Mouse (Mus musculus) olfactory bulb, adult 2 months (tissue): ENCODE measurements around the gene Ccr7. TPM values are rescaled to one million over a fixed set of nuclear protein-coding genes. Genes with fewer than 3 reads are reported as not detected.
A peak's percentile ranks its signal among the peaks of the same experiment; 100 is the strongest.

Source experiments
- H3K27ac ChIP-seq: fragments of 200-500 bp; 2 replicates; pipeline ENCODE4 v1.5.1; 2012; ENCODE audit warnings: low read depth, low read length; ENCODE audit not compliant: insufficient read depth
- H3K4me1 ChIP-seq: fragments of 200-500 bp; 2 replicates; pipeline ENCODE4 v1.6.1; 2012; ENCODE audit warnings: low read length; ENCODE audit not compliant: control insufficient read depth, insufficient read depth
- H3K4me3 ChIP-seq: fragments of 200-500 bp; 2 replicates; pipeline ENCODE4 v1.5.1; 2012; ENCODE audit warnings: mild to moderate bottlenecking, low read depth, low read length, moderate library complexity; ENCODE audit not compliant: insufficient read depth
- CTCF ChIP-seq: fragments of 200-500 bp; IDR thresholded peaks from 2 replicates; pipeline ENCODE4 v1.5.1; 2012; ENCODE audit warnings: low read depth, mild to moderate bottlenecking, low read length, moderate library complexity; ENCODE audit not compliant: insufficient read depth
- POLR2A ChIP-seq: fragments of 200-500 bp; IDR thresholded peaks from 2 replicates; pipeline ENCODE4 v1.6.1; 2012; ENCODE audit warnings: mild to moderate bottlenecking, low read depth, low read length, moderate library complexity; ENCODE audit not compliant: insufficient read depth
- WGBS: fragments of 180-500 bp; shearing (Covaris S2); methylation state at CpG from one replicate; pipeline ENCODE4 v1.1.7; 2018; 5-methylcytosine and 5-hydroxymethylcytosine counted together
- polyA plus RNA-seq: library from polyadenylated mRNA; stranded (reverse); fragments of >200 nt; gene quantifications from 2 replicates; pipeline ENCODE4 v1.2.4, GENCODE M21; 2012; ENCODE audit warnings: low replicate concordance; ENCODE audit not compliant: missing spikeins, insufficient read depth, insufficient read length

The Ccr7 gene
- polyA plus RNA-seq, 1 experiment: not detected

DNA sequence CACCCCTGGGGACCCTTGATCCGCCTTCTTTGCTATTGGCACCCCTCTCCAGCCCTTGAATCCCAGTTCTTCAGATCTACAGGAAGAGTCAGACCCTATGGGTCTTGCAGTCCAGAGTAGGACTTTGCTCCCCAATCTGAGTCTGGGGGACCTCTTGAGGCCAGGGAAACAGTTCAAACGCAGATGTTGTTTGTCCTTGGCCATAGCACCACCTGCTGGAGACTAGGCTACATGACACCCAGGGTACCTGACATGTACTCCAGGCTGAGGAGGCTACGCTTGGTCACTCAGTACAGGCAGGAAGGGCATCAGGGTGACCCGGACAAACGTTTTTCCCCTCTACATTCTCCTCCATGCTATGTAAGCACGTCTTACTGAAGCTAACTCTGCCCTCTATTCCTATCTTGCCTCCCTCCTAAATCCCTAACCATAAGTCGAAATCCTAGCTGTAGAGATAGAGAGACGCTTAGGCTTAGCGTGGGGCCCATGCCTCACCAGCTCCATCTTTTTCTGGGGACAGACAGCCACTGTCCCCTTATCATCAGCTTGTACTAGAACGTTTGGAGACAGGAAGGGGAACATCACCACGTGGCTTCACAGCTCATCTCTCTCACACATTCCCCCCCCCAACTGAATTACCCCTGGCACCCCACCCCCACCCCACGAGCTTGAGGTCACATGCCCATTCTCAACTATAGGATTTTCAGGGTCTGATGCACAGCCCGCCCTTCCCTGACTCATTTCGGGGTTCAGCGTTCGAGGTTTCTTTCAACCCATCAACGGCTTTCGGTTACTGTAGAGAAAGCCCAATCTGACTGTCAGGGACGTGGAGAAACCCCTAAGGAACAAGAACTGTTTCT is 4.7 kb downstream of the Ccr7 start:
- Histone ChIP-seq H3K4me3 (no peak overlapping the region), H3K4me1 (peaks cover 23% of the 10 kb centered on the region), H3K27ac (no peak overlapping the region)
- WGBS: 54% methylated on average over 19 of the region's 19 CpGs
- TF ChIP-seq CTCF (peak; percentile 59), POLR2A (no peak)

DNA sequence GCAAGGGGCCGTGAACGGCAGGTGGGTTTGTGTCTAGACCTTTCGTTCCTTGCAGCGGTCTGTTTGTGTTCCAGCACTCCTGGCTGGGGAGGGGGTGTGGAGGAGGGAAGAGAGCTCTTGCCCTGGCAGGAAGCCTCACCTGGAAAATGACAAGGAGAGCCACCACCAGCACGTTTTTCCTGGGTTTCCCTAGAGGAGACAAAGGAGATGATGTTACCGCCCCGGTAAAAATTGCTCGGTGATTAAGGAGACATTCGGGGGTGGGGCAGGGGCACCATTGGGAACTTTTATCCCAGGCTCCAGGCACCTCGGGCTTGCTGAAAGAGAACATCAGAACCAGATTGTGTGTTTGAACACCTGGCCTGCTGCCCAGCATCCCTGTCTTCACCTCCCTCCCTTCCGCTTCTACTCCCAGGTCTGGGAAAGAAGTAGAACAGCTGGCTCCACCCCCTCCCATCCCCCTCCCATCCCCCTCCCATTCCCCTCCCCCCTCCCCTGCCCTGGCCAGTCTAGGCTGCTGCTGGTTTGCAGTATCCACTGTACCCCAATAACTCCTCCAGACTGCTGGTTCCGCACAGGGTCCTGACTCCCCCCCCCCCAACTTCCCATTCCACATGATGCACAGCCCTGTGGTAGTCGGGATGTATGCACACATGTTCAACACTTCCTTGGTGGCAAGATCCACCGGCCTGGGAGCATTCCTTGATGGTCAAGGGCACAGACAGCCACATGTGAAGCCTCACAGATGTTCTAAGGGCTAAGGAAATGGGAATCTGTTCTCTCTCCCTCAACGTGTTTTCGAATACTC is 5.8 kb downstream of the Ccr7 start:
- TF ChIP-seq POLR2A: no peak
- no peak overlapping the region for H3K27ac ChIP-seq
- WGBS: 32% methylated on average over 16 of the region's 16 CpGs
- peaks cover 23% of the 10 kb centered on the region for H3K4me1 ChIP-seq
- no peak overlapping the region for H3K4me3 ChIP-seq

DNA sequence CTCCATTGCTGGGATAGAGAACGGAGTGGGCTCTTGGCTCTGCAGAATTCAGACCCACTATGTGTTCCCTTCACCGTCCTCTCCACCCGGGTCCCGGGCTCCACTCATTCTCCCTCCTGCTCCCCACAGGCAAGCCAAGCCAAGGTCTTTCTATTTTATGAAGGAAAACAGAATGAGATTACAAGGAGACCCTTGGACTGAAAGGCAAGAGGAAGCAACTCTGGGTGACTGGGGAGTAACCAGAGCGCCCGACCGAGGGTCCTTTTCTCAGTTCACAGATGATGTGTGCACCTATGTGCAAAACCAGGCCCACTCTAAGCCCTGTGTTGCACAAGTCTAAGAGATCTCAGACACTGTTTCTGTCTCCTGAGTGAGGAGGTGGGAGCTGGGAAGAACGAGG is 6.5 kb downstream of the Ccr7 start:
- peaks cover 23% of the 10 kb centered on the region for H3K4me1 ChIP-seq
- H3K4me3 ChIP-seq: no peak overlapping the region
- no peak for TF ChIP-seq POLR2A
- TF ChIP-seq CTCF: no peak
- no peak overlapping the region for H3K27ac ChIP-seq
- WGBS: 80% methylated on average over 8 of the region's 8 CpGs

DNA sequence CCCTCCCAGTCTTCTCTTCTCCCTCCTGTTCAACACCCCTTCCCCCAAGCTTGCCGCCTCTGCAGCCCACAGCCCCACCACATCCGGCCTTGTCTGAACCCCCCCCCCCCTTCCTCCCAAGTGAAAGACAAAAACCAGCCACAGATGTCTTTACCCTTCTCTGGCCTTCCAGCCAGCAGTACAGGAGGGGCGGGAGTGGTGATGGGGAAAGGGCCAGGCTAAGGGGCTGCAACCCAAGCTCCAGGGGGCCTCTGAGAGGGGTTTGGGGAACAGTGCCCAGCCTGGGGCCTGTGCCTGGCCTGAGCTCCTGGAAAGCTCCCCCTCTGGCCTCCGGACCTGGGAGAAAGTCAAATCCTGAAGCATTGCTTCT is 7.0 kb downstream of the Ccr7 start:
- no peak overlapping the region for H3K27ac ChIP-seq
- peaks cover 26% of the 10 kb centered on the region for H3K4me1 ChIP-seq
- TF ChIP-seq POLR2A (no peak), CTCF (no peak)
- WGBS: 49% methylated on average over 4 of the region's 4 CpGs
- no peak overlapping the region for H3K4me3 ChIP-seq

DNA sequence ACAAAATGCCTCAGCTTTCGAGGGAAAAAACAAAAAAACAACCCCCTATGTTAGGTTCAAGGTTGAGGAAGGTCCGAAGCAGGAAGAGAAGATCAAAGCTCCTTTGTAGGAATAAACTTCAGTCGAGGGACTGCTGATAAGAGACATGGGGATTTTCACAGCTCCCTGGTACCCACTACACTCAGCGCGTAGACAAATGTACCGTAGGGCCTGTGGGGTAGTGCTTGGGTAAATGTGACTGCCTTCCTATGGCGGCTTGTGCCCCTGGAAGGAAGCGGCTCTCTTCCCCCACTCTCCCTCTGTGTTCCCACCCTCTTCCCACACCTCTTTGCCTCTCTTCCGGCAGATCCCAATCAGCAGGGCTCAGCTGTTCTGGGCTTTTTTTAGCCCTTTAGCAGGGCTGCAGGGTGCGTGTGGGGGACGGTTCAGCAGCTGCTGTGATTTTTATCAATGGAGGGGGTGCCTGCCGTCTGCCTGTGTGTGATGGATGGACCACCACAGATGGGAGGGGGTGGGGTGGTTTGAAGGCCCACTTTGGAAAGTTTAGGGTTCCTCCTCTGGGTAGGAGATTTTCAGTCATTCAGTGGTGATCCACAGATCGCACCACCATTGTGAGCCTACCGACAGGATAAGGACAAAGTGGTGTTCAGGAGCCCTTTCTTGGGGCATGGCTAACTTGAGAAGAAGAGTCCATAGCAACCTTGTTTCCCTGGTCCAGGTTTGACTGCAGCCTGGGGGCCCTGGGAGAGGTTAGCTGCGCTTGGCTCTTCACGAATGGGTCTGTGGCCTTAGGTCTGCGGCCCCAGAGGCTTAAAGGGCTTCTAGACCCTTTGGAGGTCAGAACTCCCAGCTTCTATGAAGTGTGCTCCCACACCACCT is 7.6 kb downstream of the Ccr7 start:
- WGBS: 51% methylated on average over 17 of the region's 17 CpGs
- Histone ChIP-seq H3K4me3 (no peak overlapping the region), H3K4me1 (peaks cover 26% of the 10 kb centered on the region), H3K27ac (0 out of 2 replicates have a peak overlapping the region, but pooled peaks have one; percentile 9)
- TF ChIP-seq POLR2A (no peak), CTCF (no peak)

DNA sequence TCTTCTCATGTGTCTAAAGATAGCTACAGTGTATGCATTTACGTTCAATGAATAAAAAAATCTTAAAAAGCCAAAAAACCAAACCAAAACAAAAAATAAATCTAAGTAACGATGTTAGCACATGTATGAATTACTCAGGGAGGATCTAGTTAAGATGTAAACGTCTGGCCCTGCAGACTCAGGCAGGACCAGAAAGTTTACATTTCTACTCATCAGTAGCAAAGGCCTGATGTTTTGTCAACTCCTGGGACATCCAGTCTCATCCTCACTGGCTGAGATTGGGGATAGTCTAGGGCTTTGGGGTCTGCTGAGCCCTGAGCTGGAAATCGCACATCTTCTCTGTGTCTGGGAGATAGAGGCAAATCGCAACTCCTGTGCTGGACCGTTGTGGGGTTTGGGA is 8.3 kb downstream of the Ccr7 start:
- Histone ChIP-seq H3K4me1 (peaks cover 29% of the 10 kb centered on the region), H3K4me3 (no peak overlapping the region), H3K27ac (no peak overlapping the region)
- 92% methylated on average over 6 of the region's 6 CpGs for WGBS
- no peak for TF ChIP-seq CTCF
- no peak for TF ChIP-seq POLR2A

DNA sequence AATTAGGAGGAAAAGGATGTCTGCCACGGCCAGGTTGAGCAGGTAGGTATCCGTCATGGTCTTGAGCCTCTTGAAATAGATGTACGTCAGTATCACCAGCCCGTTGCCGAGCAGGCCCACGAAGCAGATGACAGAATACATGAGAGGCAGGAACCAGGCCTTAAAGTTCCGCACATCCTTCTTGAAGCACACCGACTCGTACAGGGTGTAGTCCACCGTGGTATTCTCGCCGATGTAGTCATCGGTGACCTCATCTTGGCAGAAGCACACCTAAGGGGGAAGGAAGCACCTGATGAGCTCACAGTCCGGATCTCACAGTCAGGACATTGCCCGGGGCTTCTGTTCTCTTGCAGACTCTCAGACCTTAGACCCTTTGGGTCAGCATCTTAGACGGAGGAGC is 9.1 kb downstream of the Ccr7 start:
- WGBS: 97% methylated on average over 16 of the region's 16 CpGs
- Histone ChIP-seq H3K4me1 (peaks cover 31% of the 10 kb centered on the region), H3K4me3 (no peak overlapping the region), H3K27ac (no peak overlapping the region)
- TF ChIP-seq CTCF (no peak), POLR2A (no peak)

DNA sequence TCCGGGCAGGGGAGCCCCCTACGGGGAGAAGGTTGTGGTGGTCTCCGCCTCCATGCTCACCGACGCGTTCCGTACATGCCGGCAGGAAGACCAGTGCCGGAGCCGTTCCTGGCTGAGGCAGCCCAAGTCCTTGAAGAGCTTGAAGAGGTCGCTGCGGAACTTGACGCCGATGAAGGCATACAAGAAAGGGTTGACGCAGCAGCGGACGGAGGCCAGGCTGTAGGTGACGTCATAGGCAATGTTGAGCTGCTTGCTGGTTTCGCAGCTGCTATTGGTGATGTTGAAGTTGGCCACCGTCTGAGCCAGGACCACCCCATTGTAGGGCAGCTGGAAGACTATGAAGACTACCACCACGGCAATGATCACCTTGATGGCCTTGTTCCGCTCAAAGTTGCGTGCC is 9.9 kb downstream of the Ccr7 start:
- TF ChIP-seq CTCF (no peak), POLR2A (no peak)
- Histone ChIP-seq H3K4me3 (no peak overlapping the region), H3K27ac (no peak overlapping the region), H3K4me1 (peaks cover 31% of the 10 kb centered on the region)
- WGBS: 94% methylated on average over 23 of the region's 23 CpGs
